Mouse (Mus musculus) MEL-GATA-1-ER (cell line): ENCODE results near the gene Ncdn.

ENCODE experiments used
- DNase-seq: peaks from one replicate; pipeline ENCODE4 v3.0.0-alpha.2; 2012; ENCODE audit warnings: low read depth; ENCODE audit errors: extremely low read depth

Ncdn gene

DNA sequence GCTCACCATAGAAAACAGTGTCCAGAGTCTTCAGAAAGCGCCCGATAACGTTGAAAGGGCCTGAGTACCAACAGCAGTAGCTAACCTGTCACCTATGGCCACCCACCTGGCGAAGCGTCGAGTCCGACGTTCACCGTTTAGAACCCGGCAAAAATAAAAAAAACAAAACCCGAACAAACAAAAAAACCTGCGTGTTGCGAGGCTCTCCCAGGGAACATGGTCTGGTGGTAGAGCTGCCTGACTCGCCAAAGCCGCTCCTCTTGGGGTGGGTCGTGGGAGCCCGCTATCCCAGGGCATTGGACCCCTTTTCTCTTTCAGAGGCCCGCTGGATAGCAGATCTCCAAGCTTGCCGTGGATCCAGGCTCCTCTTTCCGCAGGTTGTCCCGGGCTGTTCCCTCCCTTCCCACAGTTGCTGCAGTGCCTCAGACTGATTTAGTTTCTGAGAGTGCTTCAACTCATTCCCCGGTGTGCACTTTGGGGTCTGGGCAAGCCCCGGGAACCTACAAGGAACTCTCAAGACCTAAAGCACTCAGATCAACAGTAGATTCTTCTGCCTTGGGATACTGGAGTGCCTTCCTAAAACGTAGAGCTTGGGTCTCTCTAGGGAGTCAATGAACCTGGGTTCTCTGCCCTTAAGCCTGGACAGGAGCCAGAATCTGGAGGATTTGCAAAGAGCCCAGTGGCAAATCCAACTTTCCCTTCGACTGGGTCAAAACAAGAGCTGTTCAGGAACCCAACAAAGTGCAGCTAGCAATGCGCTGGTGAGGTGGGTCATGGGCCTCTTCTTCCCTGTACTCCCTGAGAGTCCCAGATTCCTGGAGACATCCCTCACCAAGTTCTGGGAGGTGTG is 20.5 kb downstream of the Ncdn start:
- no peak for DNase-seq

DNA sequence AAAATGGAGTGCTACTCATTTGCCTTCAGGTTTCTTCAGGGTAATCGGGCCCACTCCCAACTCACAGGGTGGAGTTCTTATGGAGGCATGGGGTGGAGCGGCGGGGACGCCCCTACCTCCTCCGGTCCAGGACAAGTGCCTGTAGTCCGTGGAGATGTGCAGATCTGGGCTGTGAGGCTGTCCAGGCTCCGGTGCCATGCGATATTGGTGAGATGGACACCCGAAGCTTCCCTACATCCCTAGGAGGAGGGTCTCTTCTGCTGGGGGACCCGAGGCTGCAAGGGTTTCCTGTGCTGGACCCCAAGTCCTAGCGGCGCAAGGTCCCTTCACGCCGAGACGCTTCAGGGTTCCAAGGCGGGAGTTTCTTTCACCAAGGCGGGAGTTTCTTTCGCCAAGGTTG is 21.1 kb downstream of the Ncdn start:
- DNase-seq: no peak

DNA sequence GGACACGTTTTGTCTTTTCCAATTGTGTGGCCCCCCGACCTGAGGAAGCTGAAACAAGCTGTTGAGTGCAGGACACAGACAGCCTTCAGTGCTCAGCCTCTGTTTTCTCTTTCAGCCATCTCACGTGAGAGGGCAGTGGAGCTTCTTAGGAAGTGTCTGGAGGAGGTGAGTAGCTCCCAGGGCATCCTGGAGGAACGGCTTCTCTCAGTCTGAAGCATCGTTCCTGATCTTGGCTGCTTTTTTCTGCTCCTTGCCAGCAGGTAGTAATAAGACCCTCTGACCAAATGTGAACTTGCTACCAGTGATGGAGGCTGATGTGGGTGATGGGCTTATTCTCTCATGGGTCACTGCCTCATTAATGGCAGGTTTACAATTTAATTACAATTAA is 45.8 kb downstream of the Ncdn start:
- DNase-seq: no peak

DNA sequence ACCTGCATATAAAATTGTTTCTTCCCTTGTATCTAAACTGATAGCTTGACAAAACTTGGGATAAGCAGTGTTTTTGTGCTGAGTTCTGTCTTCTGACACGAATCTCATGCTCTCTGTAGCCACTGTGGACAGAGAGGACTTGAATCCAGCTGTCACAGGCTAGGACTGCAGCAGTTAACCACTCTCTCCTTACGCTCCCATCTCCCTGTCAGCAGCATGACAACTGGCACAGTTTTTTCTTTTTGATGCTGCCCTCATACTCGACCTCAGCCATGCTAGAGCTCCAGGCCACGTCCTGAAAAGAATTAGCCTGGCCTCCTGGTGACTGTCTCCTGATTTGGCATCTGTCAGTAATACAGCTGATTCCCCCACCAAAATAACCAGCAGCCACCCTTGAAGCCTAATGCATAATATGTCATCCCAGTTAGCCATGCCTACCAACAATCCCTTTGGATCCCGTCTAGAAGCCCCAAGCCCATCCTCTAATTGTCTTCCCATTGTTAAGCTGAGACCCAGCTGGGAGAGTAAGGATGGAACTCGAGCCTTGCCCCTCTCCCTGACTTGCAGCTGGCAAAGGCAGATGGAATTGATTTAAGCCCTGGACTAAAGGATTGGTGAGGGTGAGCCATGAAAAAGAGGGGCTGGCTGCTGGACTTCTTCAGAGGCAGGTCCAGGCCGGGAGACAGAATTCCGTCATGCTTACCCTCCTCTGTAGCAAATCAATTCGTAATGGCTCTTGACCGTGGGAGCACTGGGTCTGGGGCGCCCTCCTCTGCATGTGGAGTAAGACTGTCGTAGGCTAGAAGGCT is 46.4 kb downstream of the Ncdn start:
- DNase-seq: no peak

DNA sequence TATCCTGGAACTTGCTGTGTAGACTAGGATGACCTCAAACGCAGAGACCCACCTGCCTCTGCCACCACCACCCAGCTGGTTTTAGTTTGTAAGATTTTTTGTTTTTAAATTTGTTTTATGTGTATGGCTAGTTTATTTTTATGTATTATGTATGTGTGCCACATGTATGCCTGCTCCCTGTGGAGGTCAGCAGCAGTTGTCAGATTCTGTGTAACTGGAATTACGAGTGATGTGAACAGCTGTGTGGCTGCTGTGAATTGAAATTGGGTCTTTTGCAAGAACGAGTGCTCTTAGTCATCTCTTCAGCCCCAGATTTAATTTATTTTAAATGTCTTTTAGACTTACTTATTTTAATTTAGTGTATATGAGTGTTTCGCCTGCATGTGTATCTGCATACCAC is 56.3 kb downstream of the Ncdn start:
- DNase-seq: no peak
